Mouse (Mus musculus) spleen, adult 2 months (tissue): ENCODE results near the gene Spata5. TPM values are rescaled to one million over a fixed set of nuclear protein-coding genes. Genes with fewer than 3 reads are reported as not detected.
"Not testable (repeated sequence)": the region's sequence is repeated elsewhere in the genome, so short reads cannot be mapped to it uniquely, and the experiment has no call there.

Experiments used
- DNase-seq, 2 experiments: peaks; one replicate each; pipeline versions ENCODE4 v3.0.0 to v3.0.0-alpha.2; 2012 to 2021; ENCODE audit warnings: low spot score in 2 of 2, low read depth in 1 of 2
- H3K27ac ChIP-seq: fragments of 200-500 bp; 2 replicates; pipeline ENCODE4 v1.5.1; 2012; ENCODE audit warnings: low read length, inconsistent platforms; ENCODE audit not compliant: insufficient read depth
- H3K27me3 ChIP-seq: fragments of 200-500 bp; 2 replicates; pipeline ENCODE4 v1.6.1; 2012; ENCODE audit warnings: mild to moderate bottlenecking, moderate library complexity, low read length, inconsistent platforms; ENCODE audit not compliant: control insufficient read depth, insufficient read depth
- H3K36me3 ChIP-seq: fragments of 200-500 bp; 2 replicates; pipeline ENCODE4 v1.6.1; 2012; ENCODE audit warnings: mild to moderate bottlenecking, low read length, inconsistent platforms; ENCODE audit not compliant: control insufficient read depth, insufficient read depth
- H3K4me1 ChIP-seq: fragments of 200-500 bp; 2 replicates; pipeline ENCODE4 v1.6.1; 2011; ENCODE audit warnings: inconsistent platforms; ENCODE audit not compliant: control insufficient read depth, insufficient read depth, insufficient read length
- H3K4me3 ChIP-seq: fragments of 200-500 bp; 2 replicates; pipeline ENCODE4 v1.5.1; 2011; ENCODE audit warnings: mild to moderate bottlenecking, inconsistent platforms; ENCODE audit not compliant: insufficient read depth, insufficient read length; ENCODE audit errors: extremely low read depth
- CTCF ChIP-seq: fragments of 200-500 bp; IDR thresholded peaks from 2 replicates; pipeline ENCODE4 v1.5.1; 2011; ENCODE audit warnings: mild to moderate bottlenecking, inconsistent platforms; ENCODE audit not compliant: insufficient read depth, insufficient read length, insufficient replicate concordance; ENCODE audit errors: extremely low read depth
- POLR2A ChIP-seq: fragments of 200-500 bp; IDR thresholded peaks from 2 replicates; pipeline ENCODE4 v1.6.1; 2011; ENCODE audit warnings: low read depth, low read length, inconsistent platforms
- WGBS: fragments of 180-500 bp; shearing (Covaris S2); methylation state at CpG from one replicate; pipeline ENCODE4 v1.1.7; 2018; 5-methylcytosine and 5-hydroxymethylcytosine counted together
- polyA plus RNA-seq: library from polyadenylated mRNA; depleted of rRNA; stranded (reverse); fragments of >200 nt; gene quantifications from 2 replicates; pipeline ENCODE4 v1.2.3, GENCODE M21; 2012

Spata5 gene
- polyA plus RNA-seq, 1 experiment = 2.3 TPM

DNA sequence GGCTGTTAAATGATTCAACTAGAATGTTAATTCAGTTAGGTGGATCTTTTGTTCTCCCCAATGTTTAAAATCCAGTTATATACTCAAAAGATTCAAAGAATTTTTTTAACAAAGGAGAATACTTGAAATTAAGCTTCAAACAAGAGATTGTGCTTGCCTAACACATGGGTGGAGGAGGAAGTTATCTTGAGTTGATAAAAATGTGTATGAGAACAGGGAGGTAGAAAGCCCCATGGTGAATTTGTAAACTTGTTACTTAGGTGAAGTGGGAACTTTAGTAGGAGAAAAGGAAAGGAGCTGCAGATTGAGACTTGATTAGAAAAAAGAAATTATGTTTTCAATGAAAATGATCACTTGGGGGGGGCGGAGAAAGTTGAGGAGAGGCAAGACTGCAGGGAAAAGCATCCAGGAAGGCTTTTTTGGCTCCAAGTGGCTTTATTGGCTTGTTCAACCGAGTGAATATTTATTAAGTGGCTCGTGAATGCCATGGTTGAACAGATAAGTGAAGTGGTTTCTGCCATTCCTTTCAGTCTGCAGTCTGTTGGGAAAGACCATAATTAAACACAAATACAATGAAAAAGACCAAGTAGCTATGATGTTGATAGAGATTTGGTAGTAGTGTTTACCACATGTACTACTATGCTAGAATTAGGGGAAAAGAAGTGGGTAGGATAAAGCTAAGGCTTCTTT, 100.8 kb downstream of the Spata5 start:
- no peaks in the 10 kb centered on the region for H3K27me3 ChIP-seq
- no peak overlapping the region for H3K4me3 ChIP-seq
- H3K27ac ChIP-seq = no peak overlapping the region
- no peaks in the 10 kb centered on the region for H3K4me1 ChIP-seq
- WGBS = 95% methylated on average over 3 of the region's 3 CpGs
- TF ChIP-seq CTCF = no peak
- no peak for TF ChIP-seq POLR2A
- no peak for DNase-seq
- H3K36me3 ChIP-seq = no peaks in the 10 kb centered on the region

- H3K27me3 ChIP-seq = no peaks in the 10 kb centered on the region
- no peak for TF ChIP-seq POLR2A
- no peak for TF ChIP-seq CTCF
Measured at GRCm38 (mm10) chr3:37532079-37532478, 112.4 kb downstream of the Spata5 start.

DNA sequence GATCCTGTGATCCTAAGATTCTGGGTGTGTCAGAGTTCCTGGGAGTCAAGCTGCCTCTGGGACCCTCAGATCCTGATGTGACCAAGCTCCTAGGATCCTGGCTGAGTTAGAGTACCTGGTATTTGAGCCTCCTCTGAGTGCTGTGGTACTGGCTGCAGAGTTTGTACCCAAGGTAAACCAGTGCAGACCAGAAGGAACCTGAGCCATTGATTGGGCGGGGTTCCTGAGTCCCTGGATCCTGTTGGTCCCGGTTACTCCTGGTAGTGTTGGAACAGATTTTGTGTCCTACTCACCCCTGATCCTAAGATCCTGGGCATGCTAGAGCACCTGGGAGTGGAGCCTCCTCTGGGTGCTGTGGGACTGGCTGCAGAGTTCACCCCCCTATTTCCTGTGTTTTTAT, 121.0 kb downstream of the Spata5 start:
- not testable (repeated sequence) for H3K27me3 ChIP-seq, H3K4me3 ChIP-seq, H3K36me3 ChIP-seq, H3K4me1 ChIP-seq, H3K27ac ChIP-seq, DNase-seq
- 93% methylated on average over 2 of the region's 2 CpGs for WGBS

More at GRCm38 (mm10) chr3:37532079-37532478, 112.4 kb downstream of the Spata5 start:
- H3K27ac ChIP-seq = no peak overlapping the region
- H3K4me1 ChIP-seq = 0 out of 2 replicates have a peak, but pooled peaks cover 2% of the 10 kb centered on the region
- H3K36me3 ChIP-seq = no peaks in the 10 kb centered on the region; the same call in 1 of the 2 replicates
- no peak for DNase-seq
- no peak overlapping the region for H3K4me3 ChIP-seq

DNA sequence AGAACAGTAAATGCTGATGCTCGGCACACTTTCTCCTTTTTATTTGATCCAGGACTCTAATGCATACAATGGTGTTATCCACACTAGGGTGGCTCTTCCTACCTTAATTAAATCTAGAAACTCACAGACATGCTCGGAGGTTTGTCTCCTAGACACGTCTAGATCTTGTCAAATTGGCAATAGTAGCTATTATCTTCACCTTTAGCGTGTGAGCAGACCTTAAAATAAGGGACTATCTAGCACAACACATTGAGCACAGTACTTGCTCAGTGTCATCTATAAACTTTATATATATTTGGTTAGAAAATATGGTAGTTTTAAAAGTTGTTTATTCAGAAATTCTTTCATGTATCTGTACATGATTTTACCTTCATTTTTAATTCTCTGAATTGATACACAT, 126.7 kb downstream of the Spata5 start:
- peaks cover 2% of the 10 kb centered on the region; the same call in 1 of the 2 replicates for H3K36me3 ChIP-seq
- no peak overlapping the region for H3K27ac ChIP-seq
- WGBS = 89% methylated on average over 4 of the region's 4 CpGs
- DNase-seq = no peak
- TF ChIP-seq POLR2A (no peak), CTCF (no peak)
- no peak overlapping the region for H3K4me3 ChIP-seq
- H3K27me3 ChIP-seq = no peaks in the 10 kb centered on the region
- H3K4me1 ChIP-seq = no peaks in the 10 kb centered on the region

- no peaks in the 10 kb centered on the region for H3K36me3 ChIP-seq
- no peak for DNase-seq
- no peak overlapping the region for H3K4me3 ChIP-seq
- no peaks in the 10 kb centered on the region for H3K27me3 ChIP-seq
- H3K4me1 ChIP-seq = no peaks in the 10 kb centered on the region
- WGBS = 71% methylated on average over 3 of the region's 3 CpGs
- no peak overlapping the region for H3K27ac ChIP-seq
- no peak for TF ChIP-seq CTCF
- no peak for TF ChIP-seq POLR2A
Measured at GRCm38 (mm10) chr3:37550190-37550589, 130.5 kb downstream of the Spata5 start.

DNA sequence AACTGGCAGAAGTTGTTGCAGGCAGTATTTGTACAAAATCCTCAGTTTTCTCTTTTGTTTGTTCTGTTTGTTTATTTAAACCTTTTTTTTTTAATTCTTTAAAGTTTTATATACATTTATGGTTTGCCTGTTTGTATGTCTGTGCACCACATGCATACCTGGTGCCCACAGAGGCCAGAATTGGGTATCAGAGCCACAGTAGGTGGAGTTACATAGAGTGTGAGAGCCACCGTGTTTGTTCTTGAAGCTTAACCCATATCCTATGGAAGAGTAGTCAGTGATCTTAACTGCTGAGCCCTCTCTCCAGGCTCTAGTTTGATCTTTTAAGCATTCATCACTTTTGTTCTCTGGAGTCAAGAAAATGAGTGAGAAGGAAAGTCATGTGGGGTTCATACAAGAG, 130.9 kb downstream of the Spata5 start:
- H3K27ac ChIP-seq = no peak overlapping the region
- TF ChIP-seq POLR2A = no peak
- TF ChIP-seq CTCF = no peak
- no peak for DNase-seq
- no peaks in the 10 kb centered on the region for H3K36me3 ChIP-seq
- H3K4me1 ChIP-seq = no peaks in the 10 kb centered on the region
- WGBS = 53% methylated on average over 1 of the region's 1 CpGs
- H3K27me3 ChIP-seq = no peaks in the 10 kb centered on the region
- H3K4me3 ChIP-seq = no peak overlapping the region

- TF ChIP-seq POLR2A (no peak), CTCF (no peak)
- Histone ChIP-seq H3K27me3 (no peaks in the 10 kb centered on the region), H3K36me3 (no peaks in the 10 kb centered on the region), H3K27ac (no peak overlapping the region), H3K4me3 (no peak overlapping the region), H3K4me1 (no peaks in the 10 kb centered on the region; the same call in 1 of the 2 replicates)
- DNase-seq = no peak
- whole genome bisulfite sequencing = 94% methylated on average over 1 of the region's 1 CpGs
Measured at GRCm38 (mm10) chr3:37551486-37551885, 131.8 kb downstream of the Spata5 start.
